ENCODE assay signal across 36 mouse cellular contexts in the genomic region with DNA sequence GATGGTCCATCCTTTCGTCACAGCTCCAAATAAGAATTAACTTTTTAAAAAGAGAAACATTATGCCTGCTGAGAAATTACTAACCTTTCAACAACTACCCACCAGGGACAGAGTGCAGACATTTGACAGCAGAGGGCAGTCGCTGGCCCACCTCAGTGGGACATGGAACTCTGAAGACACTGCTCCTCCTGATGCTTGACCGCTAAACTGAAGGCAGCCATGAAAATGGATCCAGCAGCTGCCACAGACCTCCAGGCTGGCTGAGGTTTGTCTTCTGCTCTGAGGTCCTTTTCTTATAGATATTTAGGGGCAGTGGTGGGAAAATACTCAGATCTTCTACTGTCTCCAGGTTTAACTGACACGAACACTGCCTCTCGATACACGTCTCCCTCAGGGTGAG.
"Had no signal": no experiment of that assay in that cellular context is flagged by ENCODE, and none has a peak within 500 bp of the region (broad histone marks: within the 10 kb centered on the region; RNA-seq: fewer than 3 reads in every experiment).

No protein-coding gene starts in this region.

- H3K4me1 ChIP-seq: heart, embryonic 15.5 days; hindbrain, embryonic 15.5 days; intestine, embryonic 15.5 days had no signal

- H3K27me3 ChIP-seq: heart, embryonic 13.5 days; heart, embryonic 15.5 days; hindbrain, embryonic 13.5 days; hindbrain, embryonic 15.5 days; intestine, embryonic 15.5 days; kidney, embryonic 15.5 days had no signal

- H3K4me3 ChIP-seq: heart, embryonic 10.5 days; heart, embryonic 12.5 days; heart, embryonic 13.5 days; heart, embryonic 15.5 days; hindbrain, embryonic 10.5 days; hindbrain, embryonic 12.5 days; hindbrain, embryonic 13.5 days; hindbrain, embryonic 15.5 days; intestine, embryonic 15.5 days; kidney, embryonic 15.5 days; layer of hippocampus, adult 2 months; left cerebral cortex, adult 2 months had no signal

- H3K27ac ChIP-seq: heart, embryonic 10.5 days; heart, embryonic 13.5 days; heart, embryonic 15.5 days; hindbrain, embryonic 10.5 days; hindbrain, embryonic 12.5 days; hindbrain, embryonic 13.5 days; hindbrain, embryonic 14.5 days; hindbrain, embryonic 15.5 days; hindbrain, postnatal 0 days; intestine, embryonic 15.5 days; kidney, embryonic 15.5 days; kidney, postnatal 0 days; layer of hippocampus, adult 2 months; left cerebral cortex, adult 2 months had no signal

- H3K9ac ChIP-seq: heart, embryonic 12.5 days; heart, embryonic 13.5 days; heart, embryonic 15.5 days; hindbrain, embryonic 12.5 days; hindbrain, embryonic 13.5 days; hindbrain, embryonic 14.5 days; hindbrain, embryonic 15.5 days; intestine, embryonic 15.5 days; kidney, embryonic 15.5 days had no signal

- H3K9me3 ChIP-seq: heart, embryonic 10.5 days; heart, embryonic 12.5 days; heart, embryonic 13.5 days; heart, embryonic 15.5 days; hindbrain, embryonic 10.5 days; hindbrain, embryonic 12.5 days; hindbrain, embryonic 13.5 days; hindbrain, embryonic 15.5 days; intestine, embryonic 15.5 days; kidney, embryonic 15.5 days had no signal

- ATAC-seq: hindbrain, embryonic 16.5 days; hindbrain, postnatal 0 days; inflammation-experienced regulatory T-cells, adult 6 months; intestine, embryonic 15.5 days; intestine, embryonic 16.5 days; intestine, postnatal 0 days had no signal

- H3K36me3 ChIP-seq: heart, embryonic 10.5 days; heart, embryonic 12.5 days; heart, embryonic 13.5 days; heart, embryonic 15.5 days; hindbrain, embryonic 10.5 days; hindbrain, embryonic 12.5 days; hindbrain, embryonic 13.5 days; hindbrain, embryonic 15.5 days; intestine, embryonic 15.5 days; kidney, embryonic 15.5 days had no signal

- H3K4me2 ChIP-seq: heart, embryonic 11.5 days; heart, embryonic 12.5 days; heart, embryonic 13.5 days; heart, embryonic 15.5 days; hindbrain, embryonic 12.5 days; hindbrain, embryonic 13.5 days; hindbrain, embryonic 14.5 days; hindbrain, embryonic 15.5 days; intestine, embryonic 15.5 days; kidney, embryonic 15.5 days had no signal

- DNase-seq: heart, postnatal 10 days; heart, postnatal 14 days; heart, postnatal 36 days; heart, postnatal 4 days; kidney, adult 11 months; kidney, adult 18-20 months; kidney, adult 2 months; kidney, adult 8-10 months; kidney, adult 9 months; kidney, postnatal 10 days; kidney, postnatal 14 days; kidney, postnatal 25 days; kidney, postnatal 36 days; kidney, postnatal 4 days; layer of hippocampus, adult 9-11 months; layer of hippocampus, postnatal 36 days had no signal
